Mouse (Mus musculus) cerebellum, adult 9-10 months (tissue): ENCODE data around the gene Cyb561.
A peak's percentile ranks its signal among the peaks of the same experiment; 100 is the strongest.

ENCODE experiments used
- DNase-seq: peaks from one replicate; pipeline ENCODE4 v3.0.0; 2022

The Cyb561 gene

GRCm38 (mm10) chr11:105920098-105920785 lies 32.9 kb downstream of the Cyb561 start:
- DNase-seq = no peak

DNA sequence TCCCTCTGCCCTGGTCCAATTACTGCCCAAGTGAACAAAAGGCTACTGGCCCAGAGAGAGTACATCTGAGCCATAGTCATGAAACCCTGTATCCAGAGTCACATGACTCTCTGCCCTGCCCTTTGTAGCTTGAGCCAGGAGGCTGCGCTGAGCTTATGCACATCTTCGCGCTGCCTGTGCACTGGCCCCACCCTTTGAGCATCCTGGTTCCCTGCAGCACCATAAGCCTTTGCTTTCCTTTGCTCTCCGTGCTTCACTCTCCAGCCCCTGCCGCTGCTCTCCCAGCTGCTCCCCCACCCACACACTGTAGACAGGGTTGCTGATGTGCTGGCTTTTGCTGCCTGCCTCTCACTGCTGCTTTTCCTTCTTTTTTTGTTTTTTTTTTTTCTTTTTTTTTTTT lies 39.6 kb downstream of the Cyb561 start:
- DNase-seq = no peak

- DNase-seq = peak; percentile 86
These were observed 41.4 kb downstream of the Cyb561 start for GRCm38 (mm10) chr11:105911592-105912375.

DNA sequence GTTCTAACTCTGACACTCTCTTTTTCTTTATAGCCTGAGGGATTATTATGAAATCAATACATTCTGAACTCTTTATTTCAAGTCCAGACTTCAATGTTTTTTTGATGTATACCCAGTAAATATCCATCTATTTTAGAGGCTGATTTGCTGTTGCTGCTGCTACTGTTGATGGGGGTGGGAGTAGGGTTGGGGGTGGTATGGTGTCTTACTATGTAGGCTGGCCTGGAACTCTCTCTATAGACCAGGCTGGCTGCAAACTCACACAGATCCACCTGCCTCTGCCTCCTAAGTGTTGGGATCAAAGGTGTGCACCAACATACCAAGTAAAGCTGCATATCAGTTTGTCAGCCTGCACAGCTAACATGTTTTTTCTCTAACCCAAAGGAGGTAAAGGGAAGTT lies 42.0 kb downstream of the Cyb561 start:
- DNase-seq = no peak

DNA sequence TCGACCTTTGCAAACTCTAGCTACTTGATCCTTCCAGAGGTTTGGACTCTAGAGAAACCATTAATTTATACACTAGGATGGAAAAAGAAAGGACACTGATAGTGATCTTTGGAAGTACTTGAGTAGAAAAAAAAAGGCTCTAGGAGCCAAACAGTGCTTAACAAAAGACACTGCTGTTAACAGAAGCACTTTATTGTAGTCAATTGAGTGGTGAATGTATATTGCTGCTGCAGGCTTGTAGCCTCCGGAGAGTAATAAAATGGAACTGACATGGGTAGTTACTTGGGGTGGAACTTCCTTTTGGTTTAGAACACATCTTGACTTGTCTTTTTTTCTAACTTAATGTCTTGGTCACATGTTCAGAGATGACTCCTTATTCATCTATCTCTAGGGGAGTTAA lies 43.5 kb downstream of the Cyb561 start:
- no peak for DNase-seq

- no peak for DNase-seq
These were observed 44.2 kb downstream of the Cyb561 start for GRCm38 (mm10) chr11:105908926-105909325.

DNA sequence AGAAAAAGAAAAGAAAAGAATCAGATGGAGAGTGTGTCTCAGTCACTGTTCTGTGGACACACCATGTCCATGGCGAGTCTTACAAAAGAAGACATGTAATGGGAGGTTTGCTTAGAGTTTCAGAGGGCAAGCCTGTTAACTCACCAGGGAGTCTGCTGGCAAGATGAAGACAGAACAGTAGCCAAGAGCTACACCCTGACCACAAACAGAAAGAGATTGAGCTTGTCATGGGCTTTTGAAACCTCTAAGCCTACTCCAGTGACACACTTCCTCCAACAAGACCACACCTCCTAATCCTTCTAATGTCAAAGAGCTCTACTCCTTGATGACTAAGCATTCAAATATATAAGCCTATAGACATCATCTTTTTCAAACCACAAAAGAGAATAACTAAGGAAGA lies 45.8 kb downstream of the Cyb561 start:
- DNase-seq = no peak

GRCm38 (mm10) chr11:105905529-105906213 lies 47.5 kb downstream of the Cyb561 start:
- DNase-seq = no peak

- no peak for DNase-seq
These were observed 50.2 kb downstream of the Cyb561 start for GRCm38 (mm10) chr11:105902956-105903355.

DNA sequence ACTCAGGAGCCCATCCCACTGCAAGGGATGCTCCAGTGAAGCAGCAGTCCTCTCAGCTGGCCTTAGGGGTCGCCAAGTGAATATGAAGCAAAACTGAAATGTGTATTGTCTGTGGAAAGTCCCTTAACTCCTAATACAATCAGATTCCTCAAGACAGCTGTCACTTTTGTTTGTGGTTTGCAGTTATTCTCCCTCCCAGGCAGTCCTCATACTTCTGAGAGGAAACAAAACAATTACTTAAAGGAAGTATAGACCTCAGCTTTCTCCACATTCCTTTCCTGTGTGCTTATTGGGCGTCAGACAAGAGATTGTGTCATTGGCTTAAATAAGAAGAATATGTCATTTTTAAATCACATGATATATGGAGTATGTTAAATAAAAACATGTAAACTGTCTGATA lies 51.6 kb downstream of the Cyb561 start:
- no peak for DNase-seq

DNA sequence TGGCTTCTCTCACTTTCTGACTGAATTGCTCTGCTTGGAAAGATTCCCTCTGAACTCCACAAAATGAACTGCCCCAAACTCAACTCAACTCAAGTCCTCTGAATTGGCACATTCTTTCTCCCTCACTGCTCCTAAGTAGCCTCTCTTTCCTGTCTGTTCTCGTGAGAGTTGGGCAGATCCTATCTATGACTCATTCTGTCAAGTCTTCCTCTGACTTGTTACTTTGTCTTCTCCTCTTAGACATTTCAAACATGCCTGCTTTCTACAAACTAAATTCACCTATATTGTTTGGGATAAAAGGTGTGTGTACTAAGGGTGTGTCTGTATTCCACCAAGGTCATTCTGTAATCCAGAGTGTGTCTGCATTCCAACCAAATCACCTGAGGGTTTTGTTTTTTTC lies 54.0 kb downstream of the Cyb561 start:
- DNase-seq = no peak

DNA sequence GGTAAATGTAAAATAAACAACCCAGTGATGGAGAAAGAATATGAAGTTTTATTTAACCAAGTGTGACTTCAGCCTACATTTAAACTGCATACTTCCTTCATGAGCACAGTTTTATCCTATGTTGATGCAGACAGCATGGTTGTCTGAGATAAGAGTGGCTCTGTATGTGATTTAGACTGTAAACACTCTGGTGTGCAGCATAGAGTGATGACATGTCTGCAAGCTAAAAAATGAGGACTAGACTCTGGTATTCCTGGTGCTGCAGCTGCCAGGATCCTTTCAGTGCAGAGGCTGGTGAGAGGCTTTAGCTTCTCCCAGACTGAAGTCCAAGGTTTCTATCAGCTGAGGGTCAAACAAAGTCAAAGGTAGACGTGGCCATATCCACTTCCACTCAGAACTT lies 65.9 kb downstream of the Cyb561 start:
- DNase-seq = no peak

DNA sequence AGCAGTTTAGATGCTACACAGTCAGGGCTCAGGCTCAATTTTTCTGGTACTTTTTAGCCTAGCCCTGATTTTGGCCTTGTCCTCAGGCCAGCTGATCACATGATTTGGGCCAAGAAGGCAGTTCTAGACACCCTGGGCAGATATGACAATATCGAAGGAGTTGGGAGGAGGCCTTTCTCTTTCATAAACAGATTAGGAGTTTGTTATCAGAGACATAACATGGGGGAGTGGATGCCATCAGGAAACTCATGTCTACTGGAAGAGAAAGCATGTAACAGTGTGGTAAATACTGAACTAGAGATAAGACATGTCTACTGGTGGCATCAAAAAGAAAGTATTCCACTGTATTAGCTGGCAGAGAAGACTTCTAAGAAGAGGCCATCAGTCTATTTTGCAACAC lies 67.6 kb downstream of the Cyb561 start:
- no peak for DNase-seq
